Mouse (Mus musculus): ENCODE results near the gene Lamc1.

DNA sequence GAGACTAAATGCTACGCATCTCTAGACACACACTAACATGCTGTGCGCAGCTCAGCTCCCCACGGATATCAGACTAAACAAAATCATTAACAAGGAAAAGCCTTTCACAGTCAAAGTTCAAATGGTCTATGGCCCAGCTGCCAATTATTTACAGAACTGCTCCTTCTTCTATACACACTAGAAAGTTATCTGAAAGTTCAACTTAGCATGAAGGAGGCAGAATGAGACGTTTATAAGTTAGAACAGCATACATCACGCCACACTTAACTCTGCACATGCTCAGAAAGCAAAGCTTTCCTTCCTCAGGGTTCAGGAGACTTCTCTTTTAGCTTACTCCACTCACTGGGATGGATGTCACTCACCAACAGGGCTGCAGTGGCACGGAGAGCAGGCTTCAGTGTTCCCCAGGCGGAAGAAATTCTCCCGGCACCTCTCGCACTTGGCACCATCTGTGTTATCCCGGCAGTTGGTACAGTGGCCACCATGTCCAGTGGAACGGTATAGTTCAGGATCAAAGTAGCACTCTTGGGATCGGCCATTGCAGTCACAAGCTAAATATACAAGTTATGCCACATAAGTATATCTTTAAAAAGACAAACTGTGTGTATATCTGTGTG is 80.9 kb downstream of the Lamc1 start:
- TF ChIP-seq CTCF (IDR thresholded peaks at IDR 0.05; ENCODE audit: insufficient read depth, low read length) (no peak), POLR2A (IDR thresholded peaks at IDR 0.05; ENCODE audit: borderline replicate concordance, extremely low read depth, low read depth, low read length) (no peak)
